Mouse (Mus musculus) embryonic facial prominence, embryonic 14.5 days (tissue): ENCODE data around the gene Olfr1312. TPM values are rescaled to one million over a fixed set of nuclear protein-coding genes. Genes with fewer than 3 reads are reported as not detected.
"Not testable (repeated sequence)": the region's sequence is repeated elsewhere in the genome, so short reads cannot be mapped to it uniquely, and the experiment has no call there.

Experiments used
- ATAC-seq: fragments of 200-750 bp; cut with Nextera tagmentation; 2 replicates; pipeline ENCODE4 v1.8.0; 2017; ENCODE audit warnings: low read depth, moderate number of reproducible peaks, moderate TSS enrichment
- DNase-seq: peaks from one replicate; pipeline ENCODE4 v3.0.0-alpha.2; 2015; ENCODE audit warnings: low spot score
- H3K27ac ChIP-seq: fragments of 300-500 bp; sonication (generic); replicated peaks from 2 replicates; pipeline ENCODE4 v1.5.1; 2014; ENCODE audit warnings: low read depth, mild to moderate bottlenecking, low read length, moderate library complexity
- H3K27me3 ChIP-seq: fragments of 300-500 bp; sonication (generic); replicated peaks from 2 replicates; pipeline ENCODE4 v1.6.1; 2014; ENCODE audit warnings: low read length; ENCODE audit not compliant: control insufficient read depth, insufficient read depth
- H3K36me3 ChIP-seq: fragments of 300-500 bp; sonication (generic); 2 replicates; pipeline ENCODE4 v1.6.1; 2014; ENCODE audit warnings: low read length, mixed read lengths; ENCODE audit not compliant: control insufficient read depth, insufficient read depth
- H3K4me1 ChIP-seq: fragments of 300-500 bp; sonication (generic); 2 replicates; pipeline ENCODE4 v1.6.1; 2014; ENCODE audit warnings: antibody characterized with exemption, low read length; ENCODE audit not compliant: control insufficient read depth, insufficient read depth
- H3K4me2 ChIP-seq: fragments of 300-500 bp; sonication (generic); 2 replicates; pipeline ENCODE4 v1.6.1; 2014; ENCODE audit warnings: low read depth, mild to moderate bottlenecking, low read length, moderate library complexity, mixed read lengths
- H3K4me3 ChIP-seq: fragments of 300-500 bp; sonication (generic); 2 replicates; pipeline ENCODE4 v1.5.1; 2014; ENCODE audit warnings: low read depth, mild to moderate bottlenecking, low read length
- H3K9ac ChIP-seq: fragments of 300-500 bp; sonication (generic); 2 replicates; pipeline ENCODE4 v1.6.1; 2014; ENCODE audit warnings: low read depth, mild to moderate bottlenecking, low read length, moderate library complexity, mixed read lengths
- H3K9me3 ChIP-seq: fragments of 300-500 bp; sonication (generic); 2 replicates; pipeline ENCODE4 v1.6.1; 2016; ENCODE audit warnings: low read length; ENCODE audit not compliant: control insufficient read depth
- WGBS: fragments of 180-500 bp; shearing (Covaris S2); extraction: QIAGEN DNeasy Blood & Tissue Kit; methylation state at CpG from one replicate; pipeline ENCODE4 v1.1.7; 2014; 5-methylcytosine and 5-hydroxymethylcytosine counted together
- polyA plus RNA-seq: library from polyadenylated mRNA; unstranded; fragments of >200 nt; fragmentation: Nextera tagmentation; extraction: Ambion mirVana; gene quantifications from 2 replicates; pipeline ENCODE4 v1.2.1, GENCODE M21; 2014

Gene Olfr1312
- polyA plus RNA-seq: not detected in 2 replicates

DNA sequence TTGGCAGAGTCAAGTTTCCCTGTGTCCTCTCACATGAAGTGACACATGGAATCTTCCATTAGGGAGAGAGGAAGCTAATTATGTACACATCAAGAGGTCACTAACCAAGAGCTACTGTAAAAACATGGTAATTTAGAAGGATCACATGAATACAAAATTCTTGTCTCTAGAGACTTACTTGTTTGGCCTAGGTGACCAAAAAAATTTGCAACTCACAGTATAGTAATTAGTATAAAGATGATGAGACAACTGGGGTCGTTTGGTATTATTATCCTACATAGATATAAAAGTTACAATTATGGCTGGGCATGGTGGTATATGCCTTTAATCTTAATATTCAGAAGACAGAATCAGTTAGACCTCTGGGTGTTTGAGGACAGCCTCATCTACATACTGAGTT, at the start of gene Olfr1312:
Gene Olfr1312 (minus strand): TSS at position 101 of the 400 bp plus-strand sequence.
- no peak within 1 kb of the TSS for H3K4me2 ChIP-seq
- H3K4me3 ChIP-seq: no peak within 1 kb of the TSS
- no peaks in the 10 kb centered on the region for H3K9me3 ChIP-seq
- H3K9ac ChIP-seq: no peak within 1 kb of the TSS
- DNase-seq (no peak), ATAC-seq (no peak)
- 27% methylated on average over 1 of the region's 1 CpGs for WGBS
- no peaks in the 10 kb centered on the region for H3K4me1 ChIP-seq
- no peaks in the 10 kb centered on the region for H3K36me3 ChIP-seq
- H3K27me3 ChIP-seq: no peaks in the 10 kb centered on the region
- no peak within 1 kb of the TSS for H3K27ac ChIP-seq

DNA sequence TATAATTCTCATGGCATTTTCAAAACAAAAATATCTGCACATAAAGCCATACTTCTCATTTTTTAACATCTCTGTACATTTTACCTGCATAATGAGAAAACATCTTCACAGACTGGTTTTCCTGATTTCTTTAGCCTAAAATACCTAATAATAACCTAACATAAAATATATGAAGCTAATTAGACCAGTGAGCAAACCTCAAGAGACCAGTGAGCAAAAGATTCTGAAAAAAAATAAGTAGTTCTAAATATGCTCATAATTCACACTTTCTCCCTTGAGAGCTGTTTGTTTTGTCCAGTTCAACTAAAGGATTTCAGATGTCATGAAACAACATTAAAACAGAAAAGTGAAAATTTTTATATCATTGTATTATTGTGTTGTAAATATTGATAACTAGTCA, 46.6 kb upstream of the Olfr1312 start, which contains the start of gene Olfr1314:
Gene Olfr1314 (minus strand): TSS at position 101 of the 400 bp plus-strand sequence.
- no peak within 1 kb of the TSS for H3K9ac ChIP-seq
- no peaks in the 10 kb centered on the region for H3K9me3 ChIP-seq
- H3K4me2 ChIP-seq: no peak within 1 kb of the TSS
- H3K4me1 ChIP-seq: no peaks in the 10 kb centered on the region
- no peak for ATAC-seq
- no peaks in the 10 kb centered on the region for H3K27me3 ChIP-seq
- no peaks in the 10 kb centered on the region for H3K36me3 ChIP-seq
- no peak for DNase-seq
- no peak within 1 kb of the TSS for H3K4me3 ChIP-seq
- no peak within 1 kb of the TSS for H3K27ac ChIP-seq

DNA sequence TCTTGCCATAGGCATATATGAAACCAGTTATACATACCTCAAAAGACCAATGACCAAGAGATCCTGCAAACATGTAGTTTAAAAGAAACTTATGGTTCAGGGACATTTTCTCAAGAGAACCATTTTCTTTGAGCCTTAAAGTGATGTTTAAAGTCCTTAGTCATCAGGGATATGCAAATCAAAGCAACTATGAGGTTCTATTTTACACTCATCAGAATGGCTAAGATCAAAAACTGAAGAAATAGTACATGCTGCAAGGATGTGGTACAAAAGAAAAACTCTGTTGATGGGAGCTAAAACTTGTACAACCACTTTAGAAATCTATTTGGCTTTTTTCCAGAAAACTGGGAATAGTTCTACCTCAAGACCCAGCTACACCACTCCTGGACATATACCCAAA, 27.7 kb upstream of the Olfr1312 start, which contains the start of gene Olfr1313:
Gene Olfr1313 (minus strand): TSS at position 101 of the 400 bp plus-strand sequence.
- DNase-seq (no peak), ATAC-seq (no peak)
- H3K27ac ChIP-seq: no peak within 1 kb of the TSS
- no peak within 1 kb of the TSS for H3K4me3 ChIP-seq
- no peaks in the 10 kb centered on the region for H3K36me3 ChIP-seq
- no peak within 1 kb of the TSS for H3K4me2 ChIP-seq
- H3K27me3 ChIP-seq: no peaks in the 10 kb centered on the region
- no peaks in the 10 kb centered on the region for H3K9me3 ChIP-seq
- H3K4me1 ChIP-seq: no peaks in the 10 kb centered on the region
- no peak within 1 kb of the TSS for H3K9ac ChIP-seq

DNA sequence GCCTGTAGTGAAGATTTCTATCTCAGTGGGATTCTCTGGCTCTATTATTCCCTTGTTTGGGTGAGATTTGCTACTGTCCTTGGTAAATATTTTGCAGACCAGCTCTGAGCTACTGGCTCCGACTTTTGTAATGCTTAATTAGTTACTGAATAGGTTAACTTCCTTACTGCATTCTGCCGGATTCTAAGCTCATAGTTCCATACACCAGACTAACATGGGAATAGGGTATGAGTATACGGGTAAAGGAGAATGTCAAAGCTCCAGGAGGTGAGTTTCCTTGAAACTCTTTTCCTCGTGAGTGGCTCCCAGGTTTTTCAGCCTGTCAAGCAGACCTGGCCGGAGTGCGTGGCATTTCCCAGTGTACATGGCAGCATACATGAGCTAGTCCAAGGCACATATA, 23.1 kb downstream of the Olfr1312 start:
- H3K4me3 ChIP-seq, H3K4me1 ChIP-seq, H3K27me3 ChIP-seq, H3K27ac ChIP-seq, H3K36me3 ChIP-seq, ATAC-seq, DNase-seq, H3K4me2 ChIP-seq, H3K9ac ChIP-seq, H3K9me3 ChIP-seq: not testable (repeated sequence)
- 52% methylated on average over 6 of the region's 6 CpGs for WGBS

DNA sequence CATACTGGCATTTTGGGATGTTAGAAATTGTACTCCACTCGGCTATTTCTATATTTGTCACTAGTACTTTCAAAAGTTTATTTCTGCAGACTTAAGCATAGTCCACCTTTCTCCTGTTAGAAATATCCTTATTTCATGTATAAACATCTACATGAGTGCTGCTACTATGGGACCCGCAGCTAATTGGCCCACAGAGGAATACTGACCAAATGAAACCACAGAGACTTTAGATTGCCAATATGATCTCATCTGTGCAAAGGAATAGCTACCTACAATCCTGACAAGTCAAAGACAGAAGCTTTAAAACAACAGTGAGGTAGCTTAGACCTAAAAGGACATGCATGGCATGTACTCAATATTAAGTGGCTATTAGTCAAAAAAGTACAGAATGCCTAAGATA, 25.7 kb downstream of the Olfr1312 start, which contains the start of gene Olfr1311:
Gene Olfr1311 (minus strand): TSS at position 101 of the 400 bp plus-strand sequence.
- H3K27ac ChIP-seq: no peak within 1 kb of the TSS
- H3K9me3 ChIP-seq: no peaks in the 10 kb centered on the region
- DNase-seq: no peak
- ATAC-seq: no peak
- H3K9ac ChIP-seq: no peak within 1 kb of the TSS
- H3K4me1 ChIP-seq: no peaks in the 10 kb centered on the region
- 90% methylated on average over 2 of the region's 2 CpGs for WGBS
- no peak within 1 kb of the TSS for H3K4me3 ChIP-seq
- no peaks in the 10 kb centered on the region for H3K27me3 ChIP-seq
- no peak within 1 kb of the TSS for H3K4me2 ChIP-seq
- H3K36me3 ChIP-seq: no peaks in the 10 kb centered on the region

DNA sequence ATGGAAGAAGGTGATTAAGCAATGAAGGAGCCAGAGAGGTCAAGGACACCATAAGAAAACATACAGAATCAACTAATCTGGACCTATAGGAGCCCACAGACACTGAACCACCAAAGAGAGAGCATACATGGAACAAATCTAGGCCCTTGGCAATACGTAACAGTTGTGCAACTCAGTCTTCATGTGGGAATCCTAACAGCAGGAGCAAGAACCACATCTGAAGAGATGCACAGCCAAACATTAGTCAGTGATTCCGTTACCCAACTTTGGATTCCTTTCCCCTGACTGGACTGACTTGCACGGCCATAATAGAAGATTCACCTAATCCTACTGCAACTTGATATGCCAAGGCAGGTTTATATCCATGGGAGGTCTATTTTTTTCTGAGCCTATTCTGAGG, 35.1 kb downstream of the Olfr1312 start:
- Histone ChIP-seq H3K4me1 (no peaks in the 10 kb centered on the region), H3K27me3 (no peaks in the 10 kb centered on the region), H3K36me3 (no peaks in the 10 kb centered on the region), H3K9me3 (no peaks in the 10 kb centered on the region), H3K27ac (no peak overlapping the region), H3K4me2 (no peak overlapping the region), H3K9ac (no peak overlapping the region), H3K4me3 (no peak overlapping the region)
- 77% methylated on average over 3 of the region's 3 CpGs for WGBS
- DNase-seq: no peak
- ATAC-seq: no peak

DNA sequence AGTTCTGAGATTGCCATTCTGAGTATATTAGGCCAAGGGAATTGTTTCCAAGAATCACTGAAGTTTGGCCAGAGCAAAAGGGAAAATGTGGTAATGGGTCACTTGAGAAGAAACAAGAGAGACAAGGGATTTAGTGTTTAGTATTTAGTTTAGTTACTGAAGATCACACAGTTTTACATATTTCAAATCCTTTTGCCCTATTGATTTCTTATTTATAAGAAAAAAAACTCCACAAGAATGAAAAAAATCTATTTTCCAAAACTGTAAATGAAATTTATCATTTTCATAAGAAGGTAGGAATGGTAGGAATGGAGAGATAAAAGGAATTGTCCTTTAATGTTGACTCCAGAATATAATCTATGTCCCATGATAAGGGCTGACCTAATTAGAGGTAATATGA, 37.4 kb downstream of the Olfr1312 start, which contains the start of gene Olfr1310:
Gene Olfr1310 (minus strand): TSS at position 101 of the 400 bp plus-strand sequence.
- no peaks in the 10 kb centered on the region for H3K9me3 ChIP-seq
- H3K4me1 ChIP-seq: no peaks in the 10 kb centered on the region
- no peak within 1 kb of the TSS for H3K4me2 ChIP-seq
- H3K9ac ChIP-seq: no peak within 1 kb of the TSS
- H3K27ac ChIP-seq: no peak within 1 kb of the TSS
- ATAC-seq: no peak
- H3K4me3 ChIP-seq: no peak within 1 kb of the TSS
- H3K27me3 ChIP-seq: no peaks in the 10 kb centered on the region
- H3K36me3 ChIP-seq: no peaks in the 10 kb centered on the region
- DNase-seq: no peak

DNA sequence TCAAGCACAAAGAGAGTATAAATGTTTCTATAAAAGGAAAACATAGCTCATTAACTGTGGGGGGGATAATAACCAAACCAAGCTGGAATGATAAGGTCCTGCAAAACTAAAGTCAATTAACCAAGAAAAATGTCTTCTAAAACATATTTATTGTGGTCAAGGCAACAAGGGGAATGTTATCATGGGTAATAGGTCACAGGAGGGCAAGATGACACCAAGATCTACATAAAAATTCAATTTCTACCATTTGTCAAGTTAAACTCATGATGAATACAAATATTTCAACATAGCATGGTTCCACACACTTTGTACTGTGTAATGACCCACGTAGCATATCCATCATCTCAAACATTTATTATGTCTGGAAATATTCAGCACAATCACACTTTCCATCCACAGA, 59.9 kb downstream of the Olfr1312 start, which contains the start of gene Olfr1309:
Gene Olfr1309 (minus strand): TSS at position 101 of the 400 bp plus-strand sequence.
- H3K36me3 ChIP-seq: no peaks in the 10 kb centered on the region
- H3K9ac ChIP-seq: no peak within 1 kb of the TSS
- no peak for DNase-seq
- ATAC-seq: no peak
- no peak within 1 kb of the TSS for H3K27ac ChIP-seq
- no peaks in the 10 kb centered on the region for H3K4me1 ChIP-seq
- no peaks in the 10 kb centered on the region for H3K9me3 ChIP-seq
- H3K27me3 ChIP-seq: no peaks in the 10 kb centered on the region
- H3K4me2 ChIP-seq: no peak within 1 kb of the TSS
- WGBS: 52% methylated on average over 1 of the region's 1 CpGs
- H3K4me3 ChIP-seq: no peak within 1 kb of the TSS
